Mouse (Mus musculus) cortical plate, adult 2 months (tissue): ENCODE measurements at regions not wholly inside any gene's neighbourhood (a gene's known extent, or its start where the extent isn't known, plus 50 kb on each side); places are given as distances from the start of the nearest gene placed in this dataset.

Experiments used
- CTCF ChIP-seq: fragments of 200-500 bp; IDR thresholded peaks from 2 replicates; pipeline ENCODE4 v1.5.1; 2011; ENCODE audit warnings: mild to moderate bottlenecking, control low read depth, low read length; ENCODE audit not compliant: insufficient read depth; ENCODE audit errors: extremely low read depth
- POLR2A ChIP-seq: fragments of 200-500 bp; IDR thresholded peaks from 2 replicates; pipeline ENCODE4 v1.6.1; 2011; ENCODE audit warnings: mild to moderate bottlenecking, low read length, control low read depth; ENCODE audit not compliant: insufficient read depth; ENCODE audit errors: extremely low read depth

DNA sequence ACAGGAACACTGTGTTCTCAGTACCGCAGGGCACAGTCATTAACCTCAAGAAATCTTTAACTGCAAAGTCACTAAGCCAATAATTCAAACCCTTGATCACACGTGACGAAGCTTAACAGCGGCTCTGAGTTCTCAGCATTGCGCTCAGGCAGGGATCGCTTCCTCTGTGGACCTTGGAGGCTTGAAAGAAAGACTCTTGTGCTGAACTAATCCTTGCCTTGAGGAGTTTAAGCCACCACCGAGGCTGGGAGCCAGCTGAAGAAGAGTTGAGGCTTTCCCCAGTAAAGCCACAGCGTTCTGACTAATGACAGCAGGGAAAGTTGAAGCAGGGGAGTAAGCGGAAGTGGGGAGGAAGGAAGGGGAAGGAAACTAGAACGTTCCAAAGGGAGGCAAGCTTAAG lies 165.4 kb upstream of the Jmjd1c start:
- TF ChIP-seq CTCF = no peak
- no peak for TF ChIP-seq POLR2A
